Mouse (Mus musculus): ENCODE measurements at regions not wholly inside any gene's neighbourhood (a gene's known extent, or its start where the extent isn't known, plus 50 kb on each side); places are given as distances from the start of the nearest gene placed in this dataset.

DNA sequence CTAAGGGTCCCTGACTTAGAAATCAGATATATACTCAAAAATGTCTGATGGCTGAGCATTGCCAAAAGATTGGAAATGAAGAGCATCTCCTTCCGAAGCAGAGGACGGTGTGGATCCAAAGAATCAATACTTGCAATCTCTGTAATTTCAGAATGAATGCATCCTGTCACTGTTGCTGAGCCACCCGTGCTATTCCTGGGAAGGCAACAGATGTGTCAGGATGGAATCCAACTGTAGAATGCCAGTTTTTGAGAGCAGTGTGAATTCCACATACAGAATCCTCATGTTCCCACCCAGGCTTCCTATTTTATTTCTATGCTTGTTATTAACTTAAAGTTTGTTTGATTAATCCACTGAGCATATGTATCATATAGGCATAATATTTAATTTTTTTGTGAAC is 633.9 kb downstream of the Kcnj2 start:
- no peak for DNase-seq (ENCODE audit: low spot score in 2 of 2)

GRCm38 (mm10) chr11:111706882-111707281 is 640.9 kb downstream of the Kcnj2 start:
- DNase-seq (ENCODE audit: low spot score in 2 of 2), result no peak

DNA sequence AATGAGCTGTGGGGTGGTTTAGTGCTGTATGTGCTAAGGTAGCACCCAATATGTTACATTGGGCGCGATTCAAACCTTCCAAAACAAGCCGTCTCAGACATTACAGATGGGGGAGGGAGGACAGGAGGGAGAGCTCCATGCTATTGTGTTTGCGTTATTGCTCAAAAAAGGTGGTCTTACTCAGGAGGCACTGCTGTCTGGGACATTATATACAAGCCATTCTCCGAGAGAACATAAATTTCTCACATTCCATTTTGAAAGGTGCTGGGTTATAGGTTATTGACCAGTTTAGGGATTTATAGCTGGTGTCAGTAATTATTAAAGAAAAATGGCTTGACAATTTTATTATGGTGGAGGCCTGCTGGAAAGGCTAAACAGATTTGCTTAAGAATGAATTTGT is 649.4 kb downstream of the Kcnj2 start:
- DNase-seq (ENCODE audit: low spot score in 2 of 2), result no peak

DNA sequence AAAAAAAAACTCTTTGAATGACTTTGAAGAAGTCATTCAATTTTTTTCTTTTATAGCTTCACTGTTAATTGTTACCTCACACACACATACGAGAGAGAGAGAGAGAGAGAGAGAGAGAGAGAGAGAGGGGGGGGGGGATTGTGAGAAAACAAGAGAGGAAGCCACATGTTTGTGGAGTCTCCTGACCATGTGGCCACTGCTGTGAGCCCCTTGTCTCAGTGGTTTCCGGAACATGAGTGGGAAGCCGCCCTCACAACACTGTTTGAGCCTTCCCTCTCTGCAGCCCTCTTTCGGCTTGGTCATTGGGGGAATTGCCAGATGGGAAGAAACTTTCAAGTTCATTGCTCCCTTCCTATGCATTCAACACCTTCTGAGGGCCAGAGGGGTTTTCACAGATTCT is 656.3 kb downstream of the Kcnj2 start:
- no peak for DNase-seq (ENCODE audit: low spot score in 2 of 2)

- no peak for DNase-seq (ENCODE audit: low spot score in 2 of 2)
Measured at GRCm38 (mm10) chr11:111728148-111728547, 662.2 kb downstream of the Kcnj2 start.

- no peak for DNase-seq (ENCODE audit: low spot score in 2 of 2)
Measured at GRCm38 (mm10) chr11:111732096-111732495, 666.1 kb downstream of the Kcnj2 start.

DNA sequence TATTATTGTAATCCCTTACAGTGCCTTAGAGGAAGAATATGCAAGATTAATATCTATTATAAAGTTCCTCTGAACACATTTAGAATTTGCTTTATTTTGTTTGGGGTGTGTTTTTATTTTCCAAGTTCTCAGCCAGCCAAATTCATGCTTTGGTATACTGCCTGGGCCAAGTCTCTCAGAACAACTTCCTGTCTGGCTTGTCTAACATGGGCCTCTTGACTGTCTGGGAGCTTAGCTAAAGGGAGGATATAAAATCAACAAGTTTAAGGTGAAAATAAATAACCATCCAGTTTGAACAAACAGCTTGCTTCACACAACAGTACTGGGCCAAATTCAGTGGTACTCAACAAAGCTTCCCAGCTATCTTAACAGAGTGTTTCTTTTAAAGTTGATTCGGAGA is 669.5 kb downstream of the Kcnj2 start:
- DNase-seq (ENCODE audit: low spot score in 2 of 2), result no peak

DNA sequence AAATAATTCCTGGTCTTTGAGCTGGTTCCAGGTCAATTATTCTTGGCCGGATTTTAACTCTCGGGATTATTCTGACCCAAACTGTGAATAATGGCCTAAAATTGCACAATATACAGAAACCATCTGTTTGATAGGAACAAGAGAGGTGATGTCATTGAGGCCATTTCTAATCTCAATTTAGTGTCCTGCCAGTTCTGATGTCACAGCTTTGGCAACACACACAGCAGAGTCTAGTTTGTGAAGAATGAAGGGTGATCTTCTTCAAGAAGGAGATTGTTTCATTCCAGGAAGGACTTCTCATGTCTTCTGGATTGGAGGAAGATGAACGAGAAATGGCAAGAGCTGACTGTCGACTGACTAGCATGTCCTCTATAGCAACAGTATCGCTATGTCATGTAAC is 670.0 kb downstream of the Kcnj2 start:
- peak in 1 of 2 experiments; percentile 16 for DNase-seq (ENCODE audit: low spot score in 2 of 2)

- no peak for DNase-seq (ENCODE audit: low spot score in 2 of 2)
Measured at GRCm38 (mm10) chr11:111743356-111743755, 677.4 kb downstream of the Kcnj2 start.

GRCm38 (mm10) chr11:111747262-111747946 is 681.4 kb downstream of the Kcnj2 start:
- no peak for DNase-seq (ENCODE audit: low spot score in 2 of 2)

DNA sequence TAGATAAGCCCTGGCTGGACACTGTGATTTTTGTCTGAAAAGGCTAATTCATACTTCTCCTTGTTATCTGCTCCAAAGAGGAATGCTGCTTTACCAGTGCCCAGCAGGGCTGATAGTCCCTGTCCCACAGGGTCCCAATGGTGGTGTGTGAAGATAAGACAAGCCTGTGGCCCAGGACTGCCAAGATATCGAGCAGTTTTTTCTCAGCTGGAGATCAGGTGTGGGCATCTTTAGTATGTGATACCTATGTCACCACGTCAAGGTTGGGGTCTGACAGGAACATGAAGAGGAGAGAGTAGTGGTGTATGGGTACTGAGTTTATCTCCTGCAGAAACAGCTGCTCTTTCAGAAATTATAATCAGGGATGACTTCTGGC is 682.0 kb downstream of the Kcnj2 start:
- no peak for DNase-seq (ENCODE audit: low spot score in 2 of 2)

- no peak for DNase-seq (ENCODE audit: low spot score in 2 of 2)
Measured at GRCm38 (mm10) chr11:111748496-111748895, 682.5 kb downstream of the Kcnj2 start.

GRCm38 (mm10) chr11:111754735-111755134 is 688.8 kb downstream of the Kcnj2 start:
- DNase-seq (ENCODE audit: low spot score in 2 of 2), result no peak

- no peak for DNase-seq (ENCODE audit: low spot score in 2 of 2)
Measured at GRCm38 (mm10) chr11:111763081-111763480, 697.1 kb downstream of the Kcnj2 start.

DNA sequence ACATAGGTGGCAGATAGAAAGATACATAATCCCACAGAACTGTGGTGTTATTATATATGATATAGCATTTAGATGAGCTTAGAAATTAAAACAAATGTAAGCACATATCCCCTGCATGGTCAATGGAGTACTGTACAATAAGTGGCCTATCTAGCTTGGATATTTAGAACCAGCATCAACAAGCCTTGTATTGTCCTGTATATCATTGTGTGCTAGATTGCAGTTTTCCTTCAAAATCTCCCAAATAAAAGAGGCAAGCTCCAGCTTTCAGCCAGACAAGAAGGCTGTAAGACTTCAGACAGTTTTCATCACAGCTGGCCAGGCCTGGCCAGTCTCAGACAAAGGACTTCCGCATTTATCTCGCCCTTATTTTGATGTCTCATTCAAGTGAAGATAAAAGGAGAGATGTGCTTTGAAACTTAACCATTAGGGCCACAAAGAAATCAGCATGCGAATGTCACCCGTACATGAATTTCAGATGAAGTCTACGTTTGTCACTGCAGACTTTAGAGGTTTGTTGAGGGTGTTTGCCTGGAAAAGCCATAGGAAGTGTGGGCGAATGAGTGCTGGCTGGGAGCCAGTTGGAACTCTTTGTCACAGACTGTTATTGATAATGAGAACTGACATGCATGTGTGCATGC is 700.5 kb downstream of the Kcnj2 start:
- DNase-seq (ENCODE audit: low spot score in 2 of 2), result no peak

DNA sequence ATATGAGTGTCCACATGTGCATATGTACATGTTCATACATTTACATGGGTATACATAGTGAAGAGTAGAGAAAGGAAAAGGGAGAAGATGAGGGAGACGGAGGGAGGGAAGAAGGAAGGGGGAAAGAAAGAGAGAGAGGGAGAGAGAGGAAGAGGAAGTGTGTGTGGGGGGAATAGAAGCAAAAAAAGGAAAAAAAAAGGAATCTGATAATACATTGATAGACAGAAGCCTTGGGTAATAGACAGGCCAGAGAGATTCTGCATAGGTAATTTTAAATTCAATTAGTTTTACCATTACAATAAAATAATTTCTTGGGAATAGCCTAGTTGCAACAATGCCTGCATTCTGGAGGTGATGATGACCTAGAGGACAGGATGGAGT is 701.0 kb downstream of the Kcnj2 start:
- no peak for DNase-seq (ENCODE audit: low spot score in 2 of 2)

- DNase-seq (ENCODE audit: low spot score in 2 of 2), result no peak
Measured at GRCm38 (mm10) chr11:111774108-111774679, 708.2 kb downstream of the Kcnj2 start.

DNA sequence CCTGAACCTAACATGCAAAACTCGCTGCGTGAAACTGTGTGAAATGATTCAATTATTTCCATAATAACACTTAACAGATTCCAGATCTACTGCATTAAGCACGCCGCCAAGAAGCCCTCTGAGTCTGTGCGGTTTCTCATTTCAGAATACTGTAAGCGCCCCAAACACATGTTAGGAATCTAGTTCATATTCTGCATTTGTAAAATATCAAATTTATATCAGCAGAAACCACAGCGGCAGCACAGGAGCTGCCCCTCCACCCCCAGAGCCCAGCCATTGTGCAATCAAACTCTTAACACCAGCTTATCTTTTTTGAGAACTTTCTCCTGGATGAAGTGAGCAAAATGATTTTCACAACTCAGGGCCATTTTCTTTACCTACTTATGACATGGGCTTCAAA is 715.4 kb downstream of the Kcnj2 start:
- DNase-seq (ENCODE audit: low spot score in 2 of 2), result no peak

- no peak for DNase-seq (ENCODE audit: low spot score in 2 of 2)
Measured at GRCm38 (mm10) chr11:111791267-111791926, 725.4 kb downstream of the Kcnj2 start.

DNA sequence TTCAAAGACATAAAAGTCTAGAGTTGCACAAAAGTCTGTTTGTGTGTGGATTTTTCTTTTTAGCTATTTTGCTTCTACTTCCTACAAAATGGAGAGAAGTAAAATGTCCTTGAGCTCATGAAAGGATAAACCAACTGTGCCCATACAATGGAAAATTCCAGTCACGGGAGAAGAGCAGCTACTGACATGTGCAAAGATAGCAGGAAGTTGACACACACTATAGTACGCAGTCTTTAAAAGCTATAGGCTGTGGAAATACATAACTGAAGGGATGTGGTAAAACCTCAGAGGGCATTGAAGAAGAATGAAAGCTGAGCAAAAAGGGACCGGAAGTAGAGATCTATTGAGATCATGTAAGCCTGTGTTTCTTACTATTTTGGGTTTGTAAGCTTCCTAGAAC is 735.1 kb downstream of the Kcnj2 start:
- no peak for DNase-seq (ENCODE audit: low spot score in 2 of 2)

- no peak for DNase-seq (ENCODE audit: low spot score in 2 of 2)
Measured at GRCm38 (mm10) chr11:111816176-111816775, 750.3 kb downstream of the Kcnj2 start.

GRCm38 (mm10) chr11:111818124-111818523 is 752.2 kb downstream of the Kcnj2 start:
- DNase-seq (ENCODE audit: low spot score in 2 of 2), result no peak

Measured in urinary bladder, postnatal 36 days (tissue).